Mouse (Mus musculus) testis, adult 2 months (tissue): ENCODE data around the gene Snx30. TPM values are rescaled to one million over a fixed set of nuclear protein-coding genes. Genes with fewer than 3 reads are reported as not detected.
A peak's percentile ranks its signal among the peaks of the same experiment; 100 is the strongest.

Experiments
- H3K27ac ChIP-seq: fragments of 200-500 bp; 2 replicates; pipeline ENCODE4 v1.5.1; 2012; ENCODE audit warnings: low read depth, low read length; ENCODE audit not compliant: control insufficient read depth, insufficient read depth
- H3K27me3 ChIP-seq: fragments of 200-500 bp; 2 replicates; pipeline ENCODE4 v1.6.1; 2012; ENCODE audit warnings: mild to moderate bottlenecking, low read length, moderate library complexity; ENCODE audit not compliant: control insufficient read depth, insufficient read depth
- H3K36me3 ChIP-seq: fragments of 200-500 bp; 2 replicates; pipeline ENCODE4 v1.6.1; 2012; ENCODE audit warnings: mild to moderate bottlenecking, low read length; ENCODE audit not compliant: control insufficient read depth, insufficient read depth
- H3K4me1 ChIP-seq: fragments of 200-500 bp; 2 replicates; pipeline ENCODE4 v1.6.1; 2012; ENCODE audit warnings: low read length; ENCODE audit not compliant: control insufficient read depth, insufficient read depth
- H3K4me3 ChIP-seq: fragments of 200-500 bp; 2 replicates; pipeline ENCODE4 v1.5.1; 2012; ENCODE audit warnings: low read depth, mild to moderate bottlenecking, low read length, moderate library complexity, mixed read lengths; ENCODE audit not compliant: control insufficient read depth
- CTCF ChIP-seq: fragments of 200-500 bp; IDR thresholded peaks from 2 replicates; pipeline ENCODE4 v1.5.1; 2012; ENCODE audit warnings: low read depth, mild to moderate bottlenecking, inconsistent platforms, low read length, moderate library complexity; ENCODE audit not compliant: control insufficient read depth, insufficient read depth, insufficient replicate concordance
- POLR2A ChIP-seq: fragments of 200-500 bp; IDR thresholded peaks from 2 replicates; pipeline ENCODE4 v1.6.1; 2012; ENCODE audit warnings: low read depth, mild to moderate bottlenecking, inconsistent platforms, low read length, moderate library complexity; ENCODE audit not compliant: control insufficient read depth
- polyA plus RNA-seq: library from polyadenylated mRNA; depleted of rRNA; stranded (reverse); fragments of >200 nt; gene quantifications from 2 replicates; pipeline ENCODE4 v1.2.3, GENCODE M21; 2012

Snx30 gene
- polyA plus RNA-seq, 1 experiment, result 0.57 TPM

GRCm38 (mm10) chr4:59892731-59893130 is 87.1 kb downstream of the Snx30 start:
- no peak for TF ChIP-seq POLR2A
- TF ChIP-seq CTCF, result no peak
- no peaks in the 10 kb centered on the region for H3K36me3 ChIP-seq
- no peaks in the 10 kb centered on the region for H3K4me1 ChIP-seq
- no peak overlapping the region for H3K4me3 ChIP-seq
- no peak overlapping the region for H3K27ac ChIP-seq
- H3K27me3 ChIP-seq, result no peaks in the 10 kb centered on the region

- TF ChIP-seq POLR2A (no peak), CTCF (no peak)
- Histone ChIP-seq H3K4me3 (no peak overlapping the region), H3K4me1 (no peaks in the 10 kb centered on the region), H3K27ac (no peak overlapping the region), H3K27me3 (no peaks in the 10 kb centered on the region), H3K36me3 (no peaks in the 10 kb centered on the region)
Measured at GRCm38 (mm10) chr4:59894415-59894814, 88.8 kb downstream of the Snx30 start.

- no peak overlapping the region for H3K4me3 ChIP-seq
- no peaks in the 10 kb centered on the region for H3K27me3 ChIP-seq
- H3K4me1 ChIP-seq, result no peaks in the 10 kb centered on the region
- no peak overlapping the region for H3K27ac ChIP-seq
- TF ChIP-seq CTCF (no peak), POLR2A (no peak)
- H3K36me3 ChIP-seq, result no peaks in the 10 kb centered on the region
Measured at GRCm38 (mm10) chr4:59894977-59895575, 89.4 kb downstream of the Snx30 start.

- no peaks in the 10 kb centered on the region for H3K36me3 ChIP-seq
- H3K27ac ChIP-seq, result peak overlapping the region; percentile 40; the same call in 1 of the 2 replicates
- H3K4me3 ChIP-seq, result no peak overlapping the region
- TF ChIP-seq POLR2A, result no peak
- TF ChIP-seq CTCF, result no peak
- no peaks in the 10 kb centered on the region for H3K4me1 ChIP-seq
- H3K27me3 ChIP-seq, result no peaks in the 10 kb centered on the region
Measured at GRCm38 (mm10) chr4:59896000-59896399, 90.4 kb downstream of the Snx30 start.

GRCm38 (mm10) chr4:59897814-59898520 is 92.3 kb downstream of the Snx30 start:
- Histone ChIP-seq H3K4me1 (no peaks in the 10 kb centered on the region), H3K27ac (peak overlapping the region; percentile 63; the same call in 1 of the 2 replicates), H3K27me3 (no peaks in the 10 kb centered on the region), H3K36me3 (no peaks in the 10 kb centered on the region), H3K4me3 (no peak overlapping the region)
- no peak for TF ChIP-seq CTCF
- no peak for TF ChIP-seq POLR2A

- TF ChIP-seq POLR2A (no peak), CTCF (no peak)
- Histone ChIP-seq H3K27ac (no peak overlapping the region), H3K4me1 (no peaks in the 10 kb centered on the region), H3K27me3 (no peaks in the 10 kb centered on the region), H3K4me3 (no peak overlapping the region), H3K36me3 (no peaks in the 10 kb centered on the region)
Measured at GRCm38 (mm10) chr4:59898521-59898919, 92.9 kb downstream of the Snx30 start.

GRCm38 (mm10) chr4:59901810-59902209 is 96.2 kb downstream of the Snx30 start:
- Histone ChIP-seq H3K36me3 (no peaks in the 10 kb centered on the region), H3K27ac (no peak overlapping the region)
- no peak for TF ChIP-seq CTCF
- no peak for TF ChIP-seq POLR2A

More at GRCm38 (mm10) chr4:59901810-59902209, 96.2 kb downstream of the Snx30 start:
- no peaks in the 10 kb centered on the region for H3K4me1 ChIP-seq
- H3K4me3 ChIP-seq, result no peak overlapping the region
- H3K27me3 ChIP-seq, result no peaks in the 10 kb centered on the region
